Mouse (Mus musculus): ENCODE results near the gene Gtsf1l.

- TF ChIP-seq CTCF (IDR thresholded peaks at IDR 0.05; ENCODE audit: low read depth, low read length) (no peak), POLR2A (IDR thresholded peaks at IDR 0.05; ENCODE audit: extremely low read depth, insufficient read depth, low read length) (no peak)
Observed at GRCm38 (mm10) chr2:163084519-163084918, 3.1 kb downstream of the Gtsf1l start.
